Mouse (Mus musculus) MEL-GATA-1-ER (cell line): ENCODE results near the gene Fam19a5.

ENCODE experiments used
- DNase-seq: peaks from one replicate; pipeline ENCODE4 v3.0.0-alpha.2; 2012; ENCODE audit warnings: low read depth; ENCODE audit errors: extremely low read depth

Fam19a5 gene

DNA sequence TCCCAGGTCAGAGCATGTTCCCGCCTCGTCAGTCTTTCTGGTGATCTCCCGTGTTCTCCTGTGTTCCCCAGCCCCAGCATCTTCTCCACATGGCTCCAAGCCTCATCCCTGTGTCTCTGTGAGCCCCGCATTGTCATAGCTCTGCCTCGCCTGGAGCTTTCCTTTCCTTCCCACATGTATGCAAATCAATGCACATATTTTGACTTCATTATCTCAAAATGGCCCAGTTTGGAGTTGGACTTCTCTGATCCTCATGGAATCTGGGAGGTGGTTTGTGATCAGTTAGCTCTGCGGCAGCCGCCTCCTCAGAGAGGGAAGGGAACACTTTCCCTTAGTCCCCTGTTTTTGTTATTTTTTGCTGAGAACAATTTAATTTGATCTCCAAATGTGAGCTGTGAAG is 117.9 kb downstream of the Fam19a5 start:
- no peak for DNase-seq

- DNase-seq: no peak
Measured at GRCm38 (mm10) chr15:87666041-87666750, 122.1 kb downstream of the Fam19a5 start.

- DNase-seq: no peak
Measured at GRCm38 (mm10) chr15:87667416-87667815, 123.3 kb downstream of the Fam19a5 start.

- DNase-seq: no peak
Measured at GRCm38 (mm10) chr15:87668112-87668511, 124.0 kb downstream of the Fam19a5 start.

DNA sequence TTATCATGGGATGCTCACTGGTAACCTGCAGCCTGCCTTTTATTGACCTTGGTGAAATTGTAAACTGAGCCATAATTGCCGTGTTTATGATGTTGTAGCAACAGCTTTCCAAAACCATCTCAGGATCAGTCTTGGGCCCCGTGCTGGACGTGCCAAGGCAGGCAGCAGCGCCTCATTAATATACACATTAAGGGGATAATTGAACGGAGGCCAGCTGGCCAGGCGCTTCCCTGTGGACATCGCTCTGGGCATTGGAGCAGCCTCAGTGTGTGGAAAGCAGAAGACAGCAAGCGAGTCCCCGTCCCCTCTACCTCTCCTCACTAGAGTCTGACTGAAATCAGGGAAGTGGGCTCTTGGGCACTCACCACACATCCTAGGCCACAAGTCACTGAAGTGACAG is 127.8 kb downstream of the Fam19a5 start:
- no peak for DNase-seq

DNA sequence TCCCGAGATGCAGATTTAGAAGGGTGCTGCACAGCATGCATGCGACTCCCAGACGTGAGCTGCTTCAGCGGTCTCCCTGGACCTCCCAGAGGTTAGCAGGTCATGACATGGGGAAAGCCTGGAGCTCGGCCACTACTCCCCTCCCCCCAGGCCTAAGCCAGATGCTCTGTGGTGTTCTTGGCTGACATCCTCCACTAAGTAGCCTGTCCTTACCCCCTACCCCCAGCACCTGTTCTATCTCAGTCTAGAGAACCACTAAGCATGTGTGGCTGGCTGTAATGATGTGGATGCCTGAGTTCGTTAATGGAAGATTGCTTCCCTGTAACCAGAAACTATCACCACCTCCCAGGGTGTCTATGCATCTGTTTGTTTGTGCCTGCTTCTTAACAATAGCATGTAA is 134.6 kb downstream of the Fam19a5 start:
- no peak for DNase-seq

DNA sequence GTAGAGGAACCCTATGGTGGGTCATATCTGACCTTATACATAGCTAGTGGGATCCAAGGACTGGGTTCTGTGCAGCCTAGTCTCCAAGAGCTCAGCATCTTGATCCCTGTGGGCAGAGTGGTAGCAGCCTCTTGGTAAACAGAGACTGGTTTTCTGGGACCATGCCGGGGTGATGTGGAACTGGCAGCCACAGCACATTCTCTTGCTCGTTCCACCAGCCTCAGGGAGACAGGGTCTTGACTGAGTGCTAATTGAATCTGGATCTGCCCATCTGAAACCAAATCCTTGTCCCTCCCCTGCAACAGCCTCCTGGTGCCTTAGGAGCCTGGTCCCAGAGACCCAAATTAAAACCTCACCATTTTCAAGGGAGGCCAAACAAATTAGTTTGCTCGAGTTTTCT is 138.3 kb downstream of the Fam19a5 start:
- no peak for DNase-seq

DNA sequence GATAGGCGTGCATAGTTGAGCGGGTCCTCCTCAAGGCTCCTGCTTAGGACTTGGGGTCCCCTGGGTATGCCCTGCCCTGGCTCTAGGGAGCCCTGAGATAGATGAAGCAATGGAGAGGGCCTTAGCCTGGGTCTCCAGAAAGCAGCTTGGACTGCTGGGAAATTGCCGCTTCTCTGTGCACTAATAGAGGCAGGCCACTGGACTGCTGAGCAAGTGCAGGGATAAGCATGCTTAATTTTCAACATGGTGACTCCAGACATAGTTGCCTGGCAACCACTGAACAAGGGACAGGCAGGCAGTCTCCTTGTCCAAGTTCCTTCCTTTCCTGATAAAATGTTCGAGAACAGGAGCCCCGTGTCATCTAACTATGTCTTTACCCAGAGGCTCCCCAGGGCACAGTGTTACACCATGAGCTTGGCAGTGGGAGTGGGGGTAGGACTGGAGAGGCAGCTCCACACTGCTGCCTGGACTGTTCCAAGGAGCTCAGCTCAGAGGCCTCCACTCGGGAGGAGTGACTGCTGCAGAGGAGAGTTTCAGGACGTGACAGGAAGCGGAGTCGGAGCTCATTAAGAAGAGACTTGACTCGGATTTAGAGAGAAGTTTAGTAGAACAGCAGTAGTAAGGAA is 142.4 kb downstream of the Fam19a5 start:
- no peak for DNase-seq

DNA sequence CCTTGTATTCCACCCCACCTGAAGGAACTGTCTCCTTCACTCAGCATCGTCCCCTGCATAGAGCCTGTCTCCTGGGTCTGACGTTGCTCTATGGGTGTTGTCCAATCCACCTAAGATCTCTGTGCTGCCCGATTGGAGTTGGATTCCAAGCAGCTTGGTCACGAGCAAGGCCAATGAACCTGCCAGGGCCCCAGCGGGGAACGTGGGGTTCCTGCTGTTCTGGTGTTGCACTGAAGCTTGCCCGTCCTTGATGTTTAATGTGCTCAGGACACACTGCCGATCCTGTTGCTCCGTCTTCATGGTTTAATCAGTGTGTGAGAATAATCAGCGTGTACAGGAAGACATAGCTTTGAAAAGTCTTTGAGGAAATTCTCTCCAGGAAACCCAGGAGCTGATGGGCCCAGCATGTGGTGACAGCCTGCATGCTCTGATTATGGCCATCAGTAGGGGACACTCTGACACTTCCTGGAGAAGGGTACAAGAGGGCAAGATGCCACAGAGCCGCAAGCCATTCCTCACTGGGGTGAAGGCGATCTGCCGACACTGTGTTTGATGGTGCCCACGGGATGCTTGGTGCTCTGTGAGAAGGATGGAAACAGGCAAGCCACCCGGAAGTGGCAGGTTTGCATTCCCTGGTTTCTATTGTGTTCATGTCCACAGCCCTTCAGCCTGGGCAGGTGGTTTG is 147.3 kb downstream of the Fam19a5 start:
- no peak for DNase-seq

DNA sequence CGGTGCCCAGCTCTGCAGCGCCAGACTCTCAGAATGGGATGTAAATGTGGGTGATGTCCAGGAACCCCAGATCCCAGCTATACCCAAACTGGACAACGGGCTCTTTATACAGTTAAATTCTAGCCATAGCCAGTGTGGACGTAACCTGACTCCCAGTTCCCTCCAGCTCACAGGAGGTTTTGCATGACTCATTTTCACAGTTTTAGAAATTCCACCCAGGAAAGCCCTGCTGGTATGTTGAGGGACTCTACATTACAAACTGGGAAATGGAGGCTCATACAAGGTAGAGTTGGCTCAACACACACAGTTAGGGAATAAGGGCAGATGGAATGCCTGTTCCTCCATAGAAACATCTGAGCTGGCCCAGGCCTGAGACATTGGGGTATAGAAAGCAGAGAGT is 147.9 kb downstream of the Fam19a5 start:
- DNase-seq: no peak

GRCm38 (mm10) chr15:87692394-87692793 is 148.3 kb downstream of the Fam19a5 start:
- no peak for DNase-seq

- no peak for DNase-seq
Measured at GRCm38 (mm10) chr15:87692865-87693513, 148.9 kb downstream of the Fam19a5 start.

- DNase-seq: no peak
Measured at GRCm38 (mm10) chr15:87697433-87697996, 153.4 kb downstream of the Fam19a5 start.

DNA sequence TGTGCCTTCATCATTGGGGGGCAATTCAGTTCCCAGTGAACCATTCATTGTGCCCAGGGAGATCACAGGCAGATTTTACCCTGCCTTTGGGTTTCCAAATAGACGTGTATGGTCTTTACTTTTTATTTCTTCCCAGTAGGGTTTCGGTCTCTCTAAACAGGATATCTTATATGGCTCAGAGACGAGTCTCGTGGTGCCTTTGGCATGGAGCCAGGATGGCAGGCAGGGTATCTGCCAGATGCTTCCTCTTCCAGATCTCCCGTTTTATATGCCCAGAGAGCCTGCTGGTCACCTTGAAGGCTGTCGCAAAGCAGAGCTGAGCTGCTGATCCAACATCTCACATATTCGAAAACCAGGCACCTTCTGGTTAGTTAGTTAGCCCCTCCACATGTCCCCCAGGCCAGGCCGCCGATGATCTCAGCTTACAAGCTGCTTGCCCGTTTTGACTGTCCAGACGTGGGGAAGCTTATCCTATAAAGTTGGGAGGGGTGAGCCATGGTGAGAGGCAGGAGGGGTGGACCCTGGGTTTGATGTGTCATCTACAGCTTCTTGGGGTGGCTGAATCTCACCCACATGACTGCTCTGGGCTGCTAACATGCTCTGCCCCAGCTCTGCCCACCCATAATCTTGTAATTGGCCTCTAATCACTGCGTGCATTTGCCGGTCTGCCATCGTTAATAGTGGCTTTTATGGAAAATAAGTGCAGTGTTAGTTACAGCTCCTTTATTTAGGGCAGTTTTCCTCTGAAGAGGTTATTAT is 154.6 kb downstream of the Fam19a5 start:
- DNase-seq: no peak

GRCm38 (mm10) chr15:87702821-87703220 is 158.7 kb downstream of the Fam19a5 start:
- no peak for DNase-seq

DNA sequence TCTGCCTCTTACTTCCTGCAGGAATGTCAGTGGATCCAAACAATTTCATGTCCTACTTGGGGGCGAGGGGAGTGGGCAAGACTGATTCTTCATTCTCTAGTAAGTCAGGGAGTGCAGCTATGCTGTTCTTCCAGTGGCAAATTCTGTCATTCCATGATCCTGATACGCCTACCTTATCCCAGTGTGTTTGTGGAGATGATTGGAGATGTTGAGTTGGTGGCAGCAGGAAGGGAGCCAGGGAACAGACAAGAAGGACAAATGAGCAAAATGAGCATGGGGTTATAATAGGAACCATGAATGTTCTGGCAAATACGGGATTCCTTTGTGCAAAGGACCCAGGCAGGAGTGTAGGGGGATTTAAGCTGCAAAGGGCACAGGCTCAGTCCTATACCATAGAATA is 159.2 kb downstream of the Fam19a5 start:
- no peak for DNase-seq

DNA sequence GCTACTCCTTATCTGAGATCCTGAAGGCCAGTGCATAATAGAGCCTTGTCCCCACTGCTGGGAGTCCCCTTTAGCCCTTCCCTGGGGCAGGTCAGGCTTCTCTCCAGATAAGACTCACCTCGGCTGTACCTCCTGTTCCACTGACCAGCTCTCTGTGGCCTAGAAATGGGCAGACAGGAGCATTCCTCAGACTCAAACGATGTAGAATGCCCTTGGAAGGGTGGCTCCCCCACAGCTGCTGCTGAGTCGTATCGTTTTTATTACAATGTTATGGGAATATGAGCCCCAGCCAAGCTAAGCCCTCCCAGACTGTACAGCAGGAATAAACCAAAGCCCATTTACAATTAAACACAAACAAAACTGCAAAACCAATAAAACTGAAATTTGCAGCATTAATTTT is 167.7 kb downstream of the Fam19a5 start:
- DNase-seq: no peak

DNA sequence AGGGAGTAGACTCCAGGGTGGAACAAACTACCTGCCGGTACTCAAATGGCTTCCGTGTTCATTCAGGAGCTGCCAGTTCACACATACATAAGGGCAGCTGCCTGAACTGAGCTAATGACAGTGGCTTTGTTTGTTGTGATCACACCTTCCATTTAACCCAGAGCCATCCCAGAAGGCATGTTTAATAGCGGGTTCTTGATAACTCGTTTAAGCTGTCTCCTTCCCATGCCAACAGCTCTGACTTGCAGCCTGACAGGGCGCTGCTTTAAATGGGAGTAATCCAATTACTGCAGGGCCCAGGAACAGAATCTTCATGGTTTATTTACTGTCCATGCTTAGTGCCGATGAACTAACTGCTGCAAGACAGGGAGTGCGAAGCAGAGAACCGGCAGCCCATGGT is 168.1 kb downstream of the Fam19a5 start:
- DNase-seq: no peak

- DNase-seq: no peak
Measured at GRCm38 (mm10) chr15:87715037-87715676, 171.1 kb downstream of the Fam19a5 start.

- DNase-seq: no peak
Measured at GRCm38 (mm10) chr15:87717056-87717455, 173.0 kb downstream of the Fam19a5 start.
